10 mouse cellular contexts compared by ENCODE assay signal in the genomic region with DNA sequence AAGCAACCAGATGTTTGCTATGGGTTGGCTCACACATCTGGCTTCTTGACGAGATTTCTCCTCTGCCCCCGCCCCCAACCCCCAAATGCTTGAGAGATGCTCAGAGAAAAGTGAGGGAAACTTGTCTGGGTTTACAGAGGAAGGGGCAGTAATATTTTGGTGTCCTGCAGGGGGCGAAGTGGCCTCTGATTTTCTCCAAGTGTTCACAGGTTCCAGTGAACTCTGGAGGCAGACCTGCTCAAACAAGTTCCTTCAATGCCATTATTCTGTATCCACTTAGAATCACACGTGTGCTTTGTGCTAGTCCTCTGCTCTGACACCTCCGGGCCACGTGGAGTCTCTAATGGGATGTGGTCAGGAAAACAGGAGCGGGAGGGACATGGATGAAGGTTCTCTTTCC. TPM values are rescaled to one million over a fixed set of nuclear protein-coding genes. Genes with fewer than 3 reads are reported as not detected.
DNase-seq lines count a peak whose midpoint lies in the region; ATAC-seq and TF ChIP-seq lines count a peak whose summit lies in the region.
"Had no signal": no experiment of that assay in that cellular context is flagged by ENCODE, and none has a peak within 500 bp of the region (broad histone marks: within the 10 kb centered on the region; RNA-seq: fewer than 3 reads in every experiment).

No protein-coding gene starts in this region.

- H3K9ac ChIP-seq in limb, embryonic 14.5 days (ENCODE audit: low read depth, low read length, severe bottlenecking) = no peak overlapping the region
- H3K9ac ChIP-seq: embryonic facial prominence, embryonic 12.5 days; liver, embryonic 13.5 days had no signal

- peak; percentile 8 to 33 for DNase-seq in layer of hippocampus, adult 2 months (ENCODE audit: low spot score in 2 of 2)
- no peak for DNase-seq in layer of hippocampus, postnatal 36 days
- peak; percentile 36 for DNase-seq in Muller cell, postnatal 12 days (ENCODE audit: inconsistent ontology term)
- DNase-seq in cerebellum, adult 9-10 months = peak; percentile 41
- DNase-seq in gastrocnemius, postnatal 4 days (ENCODE audit: low spot score in 2 of 2) = peak; percentile 42 to 62
- DNase-seq in limb, embryonic 14.5 days (ENCODE audit: low spot score) = peak; percentile 71
- DNase-seq in skeletal muscle tissue, adult 2 months (ENCODE audit: low read depth, low spot score) = peak; percentile 38
- DNase-seq: liver, embryonic 13.5 days had no signal

- no peaks in the 10 kb centered on the region for H3K36me3 ChIP-seq in limb, embryonic 14.5 days (ENCODE audit: control insufficient read depth, insufficient read depth, low read length)
- H3K36me3 ChIP-seq: embryonic facial prominence, embryonic 12.5 days; liver, embryonic 13.5 days had no signal

- no peak overlapping the region for H3K4me3 ChIP-seq in layer of hippocampus, adult 2 months
- H3K4me3 ChIP-seq in limb, embryonic 14.5 days (replicated peaks; ENCODE audit: low read length) = no peak overlapping the region
- H3K4me3 ChIP-seq: embryonic facial prominence, embryonic 12.5 days; liver, embryonic 13.5 days had no signal

- H3K27ac ChIP-seq in layer of hippocampus, adult 2 months = no peak overlapping the region
- no peak overlapping the region for H3K27ac ChIP-seq in limb, embryonic 14.5 days (replicated peaks; ENCODE audit: low read depth, low read length)
- H3K27ac ChIP-seq: embryonic facial prominence, embryonic 12.5 days; liver, embryonic 13.5 days had no signal

- H3K4me1 ChIP-seq in limb, embryonic 14.5 days (ENCODE audit: control insufficient read depth, insufficient read depth, low read length) = peaks cover 15% of the 10 kb centered on the region

- H3K27me3 ChIP-seq in limb, embryonic 14.5 days (ENCODE audit: control insufficient read depth, insufficient read depth, low read length) = peaks cover 35% of the 10 kb centered on the region

- TF ChIP-seq POLR2A in limb, embryonic 14.5 days (IDR thresholded peaks at IDR 0.05; ENCODE audit: borderline replicate concordance, extremely low read depth, insufficient read depth, insufficient read length) = no peak

- ATAC-seq in limb, embryonic 14.5 days (ENCODE audit: low FRiP score, low read depth) = peak; percentile 20; the same call in 1 of the 2 replicates
- no peak for ATAC-seq in erythroid progenitor cell, adult 5-6 weeks (replicated peaks; ENCODE audit: low FRiP score, poor library complexity, severe bottlenecking)

- peak; percentile 75 for TF ChIP-seq CTCF in layer of hippocampus, adult 2 months (conservative IDR thresholded peaks at IDR 0.05)

- H3K9me3 ChIP-seq in limb, embryonic 14.5 days (ENCODE audit: control insufficient read depth, low read length) = no peaks in the 10 kb centered on the region
- H3K9me3 ChIP-seq: liver, embryonic 13.5 days had no signal

- no peak overlapping the region for H3K4me2 ChIP-seq in limb, embryonic 14.5 days (replicated peaks; ENCODE audit: low read depth, low read length, severe bottlenecking)
- H3K4me2 ChIP-seq: embryonic facial prominence, embryonic 12.5 days; liver, embryonic 13.5 days had no signal

- WGBS in limb, embryonic 14.5 days = 26% methylated on average over 7 of the region's 7 CpGs

RNA-seq across cellular contexts. Expression of gene Bmp6, which starts 2.3 kb away (rescaled TPM):
- 1 to 10 TPM; 4.4 to 6.1 TPM for total RNA-seq in layer of hippocampus, adult 2 months (2021)
- total RNA-seq in layer of hippocampus, postnatal 36 days (2021) = 1 to 10 TPM; 3.0 to 6.4 TPM
- 1 to 10 TPM; 8.6 to 8.9 TPM for total RNA-seq in gastrocnemius, postnatal 4 days (2021)
- 6.6 and 8.6 TPM in 2 replicates for polyA plus RNA-seq in limb, embryonic 14.5 days (2012; rRNA removed)
- 1.8 and 1.9 TPM in 2 replicates for polyA plus RNA-seq in limb, embryonic 14.5 days (2014; fragmentation: Nextera tagmentation; extraction: Ambion mirVana)
- total RNA-seq in erythroid progenitor cell, adult 5-6 weeks (2015; ENCODE audit: low replicate concordance) = not detected in 2 replicates
- total RNA-seq in erythroid progenitor cell, adult 5-6 weeks (2017; ENCODE audit: low replicate concordance) = 0.39 and 1.3 TPM in 2 replicates

Comparison
In these comparisons a context has a peak if more than half of its experiments do, and no peak if none do; other contexts are left out.
1. DNase-seq: peak in layer of hippocampus, adult 2 months (2 of 2), Muller cell, postnatal 12 days (single experiment), cerebellum, adult 9-10 months (single experiment), gastrocnemius, postnatal 4 days (2 of 2), limb, embryonic 14.5 days (single experiment) and skeletal muscle tissue, adult 2 months (single experiment); none in layer of hippocampus, postnatal 36 days (0 of 2).